Mouse (Mus musculus): ENCODE data around the gene Ctdnep1. TPM values are rescaled to one million over a fixed set of nuclear protein-coding genes. Genes with fewer than 3 reads are reported as not detected.

The Ctdnep1 gene
- polyA plus RNA-seq, 1 experiment from 2014 or later = 8.4 TPM

GRCm38 (mm10) chr11:69966006-69966859, 14.7 kb upstream of the Ctdnep1 start:
- H3K9ac ChIP-seq (replicated peaks) = peak overlapping the region; percentile 34; the same call in 1 of the 2 replicates
- peaks cover 16% of the 10 kb centered on the region for H3K4me1 ChIP-seq (ENCODE audit: insufficient read depth)
- H3K9me3 ChIP-seq (ENCODE audit: low read length) = no peaks in the 10 kb centered on the region
- 3% methylated on average over 57 of the region's 59 CpGs for WGBS (ENCODE audit: insufficient replicate concordance)
- peak overlapping the region; percentile 40 for H3K4me3 ChIP-seq (ENCODE audit: low read depth, low read length)
- TF ChIP-seq CTCF (IDR thresholded peaks at IDR 0.05; ENCODE audit: low read depth) (no peak), EP300 (IDR thresholded peaks at IDR 0.05; ENCODE audit: low read depth) (no peak)
- ATAC-seq (peak; percentile 59), DNase-seq (peak; percentile 52)
- peaks cover 54% of the 10 kb centered on the region for H3K27me3 ChIP-seq (ENCODE audit: insufficient read depth, low read length)
- peak overlapping the region; percentile 67 for H3K4me2 ChIP-seq (ENCODE audit: low read depth, low read length)
- no peak overlapping the region for H3K27ac ChIP-seq (ENCODE audit: low read depth)
- peaks cover 14% of the 10 kb centered on the region for H3K36me3 ChIP-seq (replicated peaks; ENCODE audit: insufficient read depth, low read length)

- Histone ChIP-seq H3K27ac (ENCODE audit: low read depth) (no peak overlapping the region), H3K4me1 (ENCODE audit: insufficient read depth) (peaks cover 16% of the 10 kb centered on the region), H3K4me2 (ENCODE audit: low read depth, low read length) (peak overlapping the region; percentile 67), H3K4me3 (ENCODE audit: low read depth, low read length) (peak overlapping the region; percentile 40), H3K36me3 (replicated peaks; ENCODE audit: insufficient read depth, low read length) (peaks cover 14% of the 10 kb centered on the region), H3K27me3 (ENCODE audit: insufficient read depth, low read length) (peaks cover 50% of the 10 kb centered on the region), H3K9ac (replicated peaks) (no peak overlapping the region; the same call in 1 of the 2 replicates), H3K9me3 (ENCODE audit: low read length) (no peaks in the 10 kb centered on the region)
- no peak for DNase-seq
- ATAC-seq = no peak
- TF ChIP-seq CTCF (IDR thresholded peaks at IDR 0.05; ENCODE audit: low read depth) (no peak), EP300 (IDR thresholded peaks at IDR 0.05; ENCODE audit: low read depth) (no peak)
- 33% methylated on average over 17 of the region's 17 CpGs for WGBS (ENCODE audit: insufficient replicate concordance)
These were observed 14.0 kb upstream of the Ctdnep1 start for GRCm38 (mm10) chr11:69966860-69967517.

GRCm38 (mm10) chr11:69968793-69969192, 12.2 kb upstream of the Ctdnep1 start:
- Histone ChIP-seq H3K9ac (replicated peaks) (no peak overlapping the region), H3K27me3 (ENCODE audit: insufficient read depth, low read length) (peaks cover 38% of the 10 kb centered on the region), H3K9me3 (ENCODE audit: low read length) (no peaks in the 10 kb centered on the region), H3K4me2 (ENCODE audit: low read depth, low read length) (no peak overlapping the region), H3K27ac (ENCODE audit: low read depth) (no peak overlapping the region), H3K36me3 (replicated peaks; ENCODE audit: insufficient read depth, low read length) (peaks cover 29% of the 10 kb centered on the region), H3K4me1 (ENCODE audit: insufficient read depth) (peaks cover 16% of the 10 kb centered on the region), H3K4me3 (ENCODE audit: low read depth, low read length) (no peak overlapping the region)
- TF ChIP-seq CTCF (IDR thresholded peaks at IDR 0.05; ENCODE audit: low read depth) (no peak), EP300 (IDR thresholded peaks at IDR 0.05; ENCODE audit: low read depth) (no peak)
- no peak for DNase-seq
- no peak for ATAC-seq
- WGBS (ENCODE audit: insufficient replicate concordance) = 70% methylated on average over 4 of the region's 4 CpGs

- H3K36me3 ChIP-seq (replicated peaks; ENCODE audit: insufficient read depth, low read length) = peaks cover 40% of the 10 kb centered on the region
- ATAC-seq = no peak
- 82% methylated on average over 6 of the region's 6 CpGs for WGBS (ENCODE audit: insufficient replicate concordance)
- no peak for DNase-seq
- H3K9me3 ChIP-seq (ENCODE audit: low read length) = no peaks in the 10 kb centered on the region
- H3K27me3 ChIP-seq (ENCODE audit: insufficient read depth, low read length) = peaks cover 24% of the 10 kb centered on the region
- TF ChIP-seq CTCF (IDR thresholded peaks at IDR 0.05; ENCODE audit: low read depth) (no peak), EP300 (IDR thresholded peaks at IDR 0.05; ENCODE audit: low read depth) (no peak)
- H3K9ac ChIP-seq (replicated peaks) = no peak overlapping the region
- no peak overlapping the region for H3K27ac ChIP-seq (ENCODE audit: low read depth)
- no peak overlapping the region for H3K4me2 ChIP-seq (ENCODE audit: low read depth, low read length)
- no peak overlapping the region for H3K4me3 ChIP-seq (ENCODE audit: low read depth, low read length)
- peaks cover 15% of the 10 kb centered on the region for H3K4me1 ChIP-seq (ENCODE audit: insufficient read depth)
These were observed 10.7 kb upstream of the Ctdnep1 start for GRCm38 (mm10) chr11:69970222-69970621.

- Histone ChIP-seq H3K27me3 (ENCODE audit: insufficient read depth, low read length) (peaks cover 18% of the 10 kb centered on the region), H3K4me2 (ENCODE audit: low read depth, low read length) (no peak overlapping the region), H3K27ac (ENCODE audit: low read depth) (no peak overlapping the region), H3K4me3 (ENCODE audit: low read depth, low read length) (no peak overlapping the region), H3K4me1 (ENCODE audit: insufficient read depth) (peaks cover 12% of the 10 kb centered on the region), H3K36me3 (replicated peaks; ENCODE audit: insufficient read depth, low read length) (peaks cover 44% of the 10 kb centered on the region), H3K9me3 (ENCODE audit: low read length) (no peaks in the 10 kb centered on the region), H3K9ac (replicated peaks) (no peak overlapping the region)
- no peak for TF ChIP-seq EP300 (IDR thresholded peaks at IDR 0.05; ENCODE audit: low read depth)
- no peak for TF ChIP-seq CTCF (IDR thresholded peaks at IDR 0.05; ENCODE audit: low read depth)
- DNase-seq (no peak), ATAC-seq (no peak)
- WGBS (ENCODE audit: insufficient replicate concordance) = 73% methylated on average over 3 of the region's 3 CpGs
These were observed 10.2 kb upstream of the Ctdnep1 start for GRCm38 (mm10) chr11:69970775-69971174.

GRCm38 (mm10) chr11:69974907-69975306, 6.0 kb upstream of the Ctdnep1 start:
- peaks cover 3% of the 10 kb centered on the region; the same call in 1 of the 2 replicates for H3K4me1 ChIP-seq (ENCODE audit: insufficient read depth)
- WGBS (ENCODE audit: insufficient replicate concordance) = 91% methylated on average over 2 of the region's 2 CpGs
- H3K4me2 ChIP-seq (ENCODE audit: low read depth, low read length) = no peak overlapping the region
- DNase-seq (no peak), ATAC-seq (no peak)
- H3K27ac ChIP-seq (ENCODE audit: low read depth) = no peak overlapping the region
- no peaks in the 10 kb centered on the region for H3K27me3 ChIP-seq (ENCODE audit: insufficient read depth, low read length)
- TF ChIP-seq CTCF (IDR thresholded peaks at IDR 0.05; ENCODE audit: low read depth) (no peak), EP300 (IDR thresholded peaks at IDR 0.05; ENCODE audit: low read depth) (no peak)
- peaks cover 44% of the 10 kb centered on the region for H3K36me3 ChIP-seq (replicated peaks; ENCODE audit: insufficient read depth, low read length)
- no peak overlapping the region for H3K4me3 ChIP-seq (ENCODE audit: low read depth, low read length)
- no peak overlapping the region for H3K9ac ChIP-seq (replicated peaks)
- no peaks in the 10 kb centered on the region for H3K9me3 ChIP-seq (ENCODE audit: low read length)

All from liver, postnatal 0 days (tissue).